Mouse (Mus musculus) CH12F3 (cell line): ENCODE measurements around the gene Timm29.
"Not testable (repeated sequence)": the region's sequence is repeated elsewhere in the genome, so short reads cannot be mapped to it uniquely, and the experiment has no call there.

ENCODE experiments used
- in situ Hi-C: fragments of 300-500 bp; cut with MboI; formaldehyde crosslinking; loops from 2 replicates; pipeline ENCODE4 v1.14.3; 2020; ENCODE audit warnings: low sequenced_read_pairs

Gene Timm29

DNA sequence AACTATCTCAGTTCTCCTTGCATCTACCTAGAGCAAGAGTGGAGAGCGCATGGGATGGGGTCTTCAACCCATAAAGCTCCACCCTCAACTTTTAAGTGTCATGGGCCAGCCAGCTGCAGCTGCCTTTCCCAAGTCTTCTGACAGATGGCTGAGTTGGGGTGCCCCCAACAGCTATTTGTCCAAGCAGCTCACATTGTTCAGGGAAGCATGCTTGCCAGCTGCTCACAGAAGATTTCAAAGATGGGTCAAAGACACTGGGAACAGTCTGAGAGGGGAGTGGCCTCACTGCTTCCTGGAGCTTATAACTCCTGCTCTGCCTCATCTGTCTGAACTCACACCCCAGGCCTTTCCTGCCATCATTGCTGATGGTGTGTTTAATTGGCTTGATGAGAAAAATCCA lies 16.2 kb upstream of the Timm29 start:
- in situ Hi-C loops = no loop called here

DNA sequence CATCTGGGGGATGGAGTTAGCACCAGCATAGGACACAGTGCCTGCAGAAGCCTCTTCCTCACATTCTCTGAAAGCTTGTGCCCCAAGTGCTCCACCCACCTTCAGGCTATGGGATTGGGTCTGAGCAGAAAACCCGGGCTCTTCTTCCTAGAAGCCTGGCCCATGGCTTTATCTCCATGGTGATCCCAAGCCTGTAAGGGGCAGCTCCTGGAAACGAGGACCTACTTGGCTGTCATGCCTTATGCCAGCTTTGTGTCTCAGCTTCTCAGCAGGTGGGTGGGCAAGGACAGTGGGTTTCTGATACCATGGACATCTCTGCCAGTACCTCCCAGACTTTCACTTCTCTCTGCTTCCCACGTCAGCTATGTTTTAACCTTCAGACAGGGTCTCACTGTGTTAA lies 14.3 kb upstream of the Timm29 start:
- in situ Hi-C loops = no loop called here

DNA sequence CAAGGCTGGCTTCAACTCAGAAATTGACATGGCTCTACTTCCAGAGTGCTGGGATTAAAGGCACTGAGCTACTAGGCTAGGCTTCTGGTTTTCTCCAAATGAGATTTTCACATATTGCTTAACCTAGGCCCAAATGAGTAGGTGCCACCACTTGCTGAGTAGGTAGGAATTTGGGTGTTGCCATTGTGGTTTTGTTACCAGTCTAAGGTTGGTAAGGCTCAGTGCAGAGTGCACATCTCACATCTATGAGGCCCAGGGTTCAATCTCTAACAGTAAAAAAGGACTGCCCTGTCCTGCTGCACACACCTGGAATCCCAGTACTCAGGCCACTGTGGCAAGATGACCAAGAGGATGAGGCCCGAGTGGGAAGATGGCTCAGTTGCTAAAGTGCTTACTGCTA lies 7.1 kb upstream of the Timm29 start:
- in situ Hi-C loops = no loop called here

DNA sequence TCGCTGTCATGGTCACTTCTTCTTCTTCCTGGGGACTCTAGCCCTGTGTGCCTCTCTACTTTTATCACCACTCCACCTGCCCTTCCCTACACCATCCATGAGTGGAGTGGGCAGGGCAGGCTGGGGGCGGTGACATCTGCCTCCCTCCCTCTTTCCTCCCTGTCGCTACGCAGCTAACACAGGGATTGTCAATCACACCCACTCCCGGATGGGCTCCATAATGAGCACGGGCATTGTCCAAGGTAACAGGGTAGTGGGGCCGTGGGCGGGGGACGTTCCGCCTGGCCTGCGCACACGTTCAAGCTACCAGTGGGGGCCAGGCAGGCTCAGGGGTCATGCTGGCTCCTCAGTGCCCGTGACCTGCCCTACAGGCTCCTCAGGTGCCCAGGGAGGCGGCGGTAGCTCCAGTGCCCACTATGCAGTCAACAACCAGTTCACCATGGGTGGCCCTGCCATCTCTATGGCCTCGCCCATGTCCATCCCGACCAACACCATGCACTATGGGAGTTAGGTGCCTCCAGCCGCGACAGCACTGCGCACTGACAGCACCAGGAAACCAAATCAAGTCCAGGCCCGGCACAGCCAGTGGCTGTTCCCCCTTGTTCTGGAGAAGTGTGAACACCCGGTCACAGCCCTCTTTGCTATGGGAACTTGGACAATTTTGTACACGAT lies 4.7 kb upstream of the Timm29 start:
- in situ Hi-C loops = no loop called here

DNA sequence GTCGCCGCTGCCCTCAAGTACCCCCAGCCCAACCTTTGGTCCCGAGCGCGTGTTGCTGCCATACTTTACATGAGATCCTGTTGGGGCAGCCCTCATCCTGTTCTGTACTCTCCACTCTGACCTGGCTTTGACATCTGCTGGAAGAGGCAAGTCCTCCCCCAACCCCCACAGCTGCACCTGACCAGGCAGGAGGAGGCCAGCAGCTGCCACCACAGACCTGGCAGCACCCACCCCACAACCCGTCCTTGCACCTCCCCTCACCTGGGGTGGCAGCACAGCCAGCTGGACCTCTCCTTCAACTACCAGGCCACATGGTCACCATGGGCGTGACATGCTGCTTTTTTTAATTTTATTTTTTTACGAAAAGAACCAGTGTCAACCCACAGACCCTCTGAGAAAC lies 4.2 kb upstream of the Timm29 start:
- in situ Hi-C loops = no loop called here

DNA sequence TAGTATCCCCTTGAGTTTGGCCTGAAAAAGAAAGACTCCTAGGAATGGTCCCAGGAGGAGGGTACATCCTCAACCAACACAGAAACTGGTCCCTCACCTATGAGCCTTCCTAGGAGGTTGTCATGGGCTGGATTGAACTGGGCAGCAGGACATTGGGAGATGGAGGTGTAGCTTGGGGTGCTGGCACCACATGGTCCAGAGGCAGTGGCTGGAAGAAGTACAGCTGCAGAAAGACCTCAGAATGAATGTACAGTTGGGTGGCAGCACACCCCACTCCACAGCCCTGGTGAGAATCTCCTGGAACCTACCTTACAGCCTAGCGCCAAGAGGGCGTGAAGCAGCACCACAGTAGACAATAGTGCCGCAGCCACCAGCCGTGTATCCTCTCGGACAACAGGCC lies 3.0 kb upstream of the Timm29 start:
- in situ Hi-C loops = no loop called here

DNA sequence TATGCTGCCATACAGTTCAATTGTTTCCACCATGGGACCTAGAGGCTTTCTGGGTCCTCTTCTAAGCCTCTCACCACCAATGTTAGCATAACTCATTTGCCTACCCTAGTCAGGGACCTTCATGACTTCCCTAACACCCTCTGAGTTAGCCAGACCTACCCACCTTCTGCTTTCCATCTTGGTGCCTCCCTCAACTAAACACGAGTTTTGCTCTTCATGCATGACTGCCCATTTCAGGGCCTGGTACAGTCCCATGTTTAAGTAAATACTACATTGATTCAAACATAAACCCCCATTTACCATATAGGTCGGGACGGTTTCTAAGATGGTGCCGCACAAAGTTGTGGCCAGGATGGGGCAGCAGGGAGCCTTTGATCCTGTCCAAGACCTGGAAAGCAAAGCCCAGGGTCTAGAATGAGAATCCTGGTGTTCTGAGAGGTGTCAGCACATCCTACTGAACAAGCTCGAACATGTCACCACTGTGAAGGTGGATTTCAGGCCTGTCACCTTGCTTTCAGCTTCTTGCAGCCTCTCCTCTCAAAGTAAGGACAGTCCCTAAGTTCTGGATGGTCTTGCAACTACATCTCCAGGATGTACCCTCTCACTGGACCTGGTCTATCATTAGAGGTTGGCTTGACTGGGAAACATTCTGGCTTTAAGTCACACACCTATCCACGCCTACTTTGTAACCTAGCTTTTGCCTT lies 1.2 kb upstream of the Timm29 start:
- in situ Hi-C loops = no loop called here

DNA sequence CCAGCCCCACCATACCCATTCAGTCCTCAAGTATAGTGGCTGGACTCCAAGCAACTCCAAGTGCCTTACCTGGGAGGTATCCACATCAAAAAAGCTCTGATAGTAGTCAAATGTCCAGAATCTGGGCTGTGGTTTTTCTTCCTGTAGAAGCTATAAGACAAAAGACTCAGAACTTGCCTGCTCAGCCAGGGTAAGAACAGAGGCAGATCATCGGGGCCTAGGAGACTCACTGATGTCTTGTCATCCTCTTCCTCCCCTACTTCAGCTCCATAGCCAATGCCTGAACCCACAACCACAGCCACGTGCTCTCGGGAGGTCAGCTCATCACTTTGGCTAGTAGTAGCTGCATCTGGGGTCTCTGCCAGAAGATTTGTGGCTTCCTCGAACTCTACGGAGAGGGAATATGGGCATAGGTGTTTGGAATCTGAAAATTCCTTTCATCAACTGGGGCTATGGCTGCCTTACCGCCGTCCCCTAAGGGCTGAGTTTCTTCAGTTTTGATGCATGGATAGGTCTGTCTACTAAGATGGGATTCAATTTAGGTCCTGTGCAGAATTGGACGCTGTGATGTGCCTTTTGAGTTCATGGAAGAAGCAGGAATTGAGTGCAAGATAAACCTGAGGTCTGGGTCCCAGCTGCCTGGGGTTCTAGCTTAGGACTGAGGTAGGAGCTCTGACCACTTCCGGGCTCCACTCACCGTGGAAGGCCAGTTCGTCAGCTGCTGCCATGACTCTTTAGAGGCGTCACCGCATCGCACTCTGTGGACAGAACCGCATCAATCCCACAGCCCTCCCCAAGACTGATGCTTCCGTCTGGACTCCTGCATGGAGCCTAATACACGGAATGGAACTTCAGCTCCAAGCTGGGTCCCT lies 455 bp upstream of the Timm29 start:
- in situ Hi-C loops = no loop called here

DNA sequence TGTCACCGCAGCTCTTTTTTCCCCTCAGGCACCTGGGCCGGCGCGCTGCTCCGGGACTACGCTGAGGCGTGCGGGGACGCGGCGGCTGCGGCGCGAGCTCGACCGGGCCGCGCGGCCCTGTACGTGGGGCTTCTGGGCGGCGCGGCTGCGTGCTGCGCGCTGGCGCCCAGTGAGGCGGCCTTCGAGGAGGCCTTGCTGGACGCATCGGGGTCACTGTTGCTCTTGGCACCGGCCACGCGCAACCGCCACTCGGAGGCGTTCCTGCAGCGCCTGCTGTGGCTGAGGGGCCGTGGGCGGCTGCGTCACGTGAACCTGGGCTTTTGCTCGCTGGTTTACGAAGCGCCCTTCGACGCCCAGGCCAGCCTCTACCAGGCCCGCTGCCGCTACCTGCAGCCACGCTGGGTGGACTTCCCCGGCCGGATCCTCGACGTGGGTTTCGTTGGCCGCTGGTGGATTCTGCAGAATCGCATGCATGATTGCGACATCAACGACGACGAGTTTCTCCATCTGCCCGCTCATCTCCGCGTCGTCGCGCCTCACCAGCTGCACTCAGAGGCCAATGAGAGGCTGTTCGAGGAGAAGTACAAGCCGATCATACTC lies 700 bp downstream of the Timm29 start:
- in situ Hi-C loops = no loop called here

DNA sequence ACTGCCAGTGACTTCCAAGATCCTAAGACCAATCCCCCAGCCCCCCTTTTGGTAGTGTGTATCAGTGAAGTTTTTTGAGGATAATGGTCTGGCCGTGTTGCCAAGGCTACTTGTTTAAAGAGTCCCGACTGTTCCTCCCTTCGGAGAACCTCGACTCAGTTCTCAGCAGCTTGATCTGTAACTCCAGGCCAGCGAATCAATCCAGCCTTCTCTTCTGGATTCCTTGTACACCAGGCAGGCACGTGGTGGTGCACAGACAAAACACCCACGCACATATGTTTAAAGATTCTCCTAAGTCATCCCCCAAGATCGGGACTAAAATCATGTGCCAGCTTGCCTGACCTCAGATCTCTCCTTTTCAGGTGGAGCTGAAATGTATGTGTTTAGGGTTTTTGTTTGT lies 1.8 kb downstream of the Timm29 start:
- in situ Hi-C loops = not testable (repeated sequence)

DNA sequence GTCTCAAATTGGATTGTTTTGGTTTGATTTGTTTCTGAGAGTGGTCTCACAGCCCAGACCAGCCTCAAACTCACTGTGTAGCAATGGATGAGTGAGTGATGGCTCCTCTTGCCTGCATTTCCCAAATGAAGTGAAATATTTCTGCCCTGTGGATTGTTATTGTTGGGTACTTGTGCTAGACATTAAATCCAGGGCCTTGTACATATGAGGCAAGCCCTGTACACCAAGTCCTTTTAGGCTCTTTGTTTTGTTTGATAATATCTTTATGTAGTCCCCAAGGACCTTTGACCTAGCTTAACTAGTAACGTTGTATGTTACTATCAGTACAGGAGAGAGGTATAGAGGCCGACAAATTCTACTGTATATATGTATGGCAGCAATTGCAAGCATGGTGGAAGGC lies 2.3 kb downstream of the Timm29 start:
- in situ Hi-C loops = no loop called here

DNA sequence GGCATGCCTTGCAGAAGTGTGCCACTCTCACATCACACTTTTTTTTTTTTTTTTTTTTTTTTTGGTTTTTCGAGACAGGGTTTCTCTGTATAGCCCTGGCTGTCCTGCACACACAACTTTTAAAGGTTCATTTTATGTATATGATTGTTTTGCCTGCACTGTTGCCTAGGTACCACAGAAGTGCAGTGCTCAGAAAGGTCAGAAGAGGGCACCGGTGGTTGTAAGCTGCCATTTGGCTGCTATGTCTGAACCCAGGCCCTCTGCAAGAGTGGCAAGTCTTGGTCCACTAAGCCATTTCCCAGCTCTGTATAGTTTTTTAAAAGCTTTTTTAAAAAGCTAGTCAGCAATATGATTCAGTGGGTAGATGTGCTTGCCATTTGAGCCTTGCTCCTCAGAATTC lies 5.7 kb downstream of the Timm29 start:
- in situ Hi-C loops = no loop called here

DNA sequence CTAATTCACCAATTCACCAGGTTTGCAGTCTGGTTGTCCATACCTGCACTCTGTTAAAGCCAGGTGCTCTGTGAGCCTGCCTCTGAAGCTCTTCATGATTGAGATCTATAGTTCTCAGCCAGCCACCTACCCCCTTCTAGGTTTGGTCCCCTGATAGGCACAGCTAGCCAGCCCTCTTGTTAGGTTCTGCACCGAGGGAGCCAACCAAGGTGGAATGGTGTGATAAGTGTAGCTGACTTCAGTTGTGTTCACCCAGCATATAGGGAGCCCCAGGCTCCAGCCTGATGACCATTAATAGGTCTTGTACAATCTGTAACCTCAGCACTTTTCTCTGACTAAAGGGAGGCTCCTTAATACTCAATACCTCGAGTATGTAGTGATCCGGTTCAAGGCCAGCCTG lies 7.7 kb downstream of the Timm29 start:
- in situ Hi-C loops = no loop called here

DNA sequence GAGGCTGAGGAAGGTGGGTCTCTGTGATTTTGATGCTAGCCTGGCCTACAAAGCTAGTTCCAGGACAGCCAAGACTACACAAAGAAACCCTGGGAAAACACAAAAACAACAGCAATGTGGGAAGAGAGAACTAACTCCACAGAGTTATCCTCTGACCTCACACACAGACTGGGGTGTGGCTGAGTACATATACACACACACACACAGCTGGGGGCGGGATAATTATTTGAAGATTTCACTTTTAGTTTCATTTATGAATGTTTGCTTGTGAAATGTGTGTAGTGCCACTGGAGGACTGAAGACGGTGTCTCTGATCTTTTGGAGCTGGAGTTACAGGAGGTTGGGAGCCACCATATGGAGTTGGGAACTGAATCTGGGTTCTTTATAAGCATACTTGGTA lies 8.6 kb downstream of the Timm29 start:
- in situ Hi-C loops = no loop called here

DNA sequence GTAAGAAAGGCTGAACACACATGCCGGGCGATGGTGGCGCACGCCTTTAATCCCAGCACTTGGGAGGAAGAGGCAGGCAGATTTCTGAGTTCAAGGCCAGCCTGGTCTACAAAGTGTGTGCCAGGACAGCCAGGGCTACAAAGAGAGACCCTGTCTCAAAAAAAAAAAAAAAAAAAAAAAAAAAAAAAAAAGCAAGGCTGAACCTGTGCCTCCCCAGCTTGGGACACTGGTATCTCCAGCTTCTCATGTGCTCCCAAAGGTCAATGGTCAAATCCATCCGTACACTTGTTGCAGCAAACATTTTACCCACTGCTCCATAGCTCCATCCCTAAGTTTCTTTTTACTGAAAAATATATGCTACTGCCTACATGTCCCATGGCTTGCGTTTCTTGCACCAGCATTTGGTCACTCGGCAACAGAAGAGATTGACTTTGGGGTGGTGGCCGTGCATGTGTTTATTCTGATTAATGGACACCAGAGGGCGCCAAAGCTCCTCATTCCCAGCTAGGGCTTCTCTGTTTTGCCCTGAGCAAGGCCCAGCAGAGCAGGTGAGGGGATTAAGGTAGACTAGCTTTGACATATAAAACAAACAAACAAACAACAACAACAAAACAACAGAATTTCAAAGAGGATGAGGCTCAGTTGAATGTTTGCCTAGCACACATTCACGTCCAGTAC lies 9.3 kb downstream of the Timm29 start:
- in situ Hi-C loops = no loop called here

DNA sequence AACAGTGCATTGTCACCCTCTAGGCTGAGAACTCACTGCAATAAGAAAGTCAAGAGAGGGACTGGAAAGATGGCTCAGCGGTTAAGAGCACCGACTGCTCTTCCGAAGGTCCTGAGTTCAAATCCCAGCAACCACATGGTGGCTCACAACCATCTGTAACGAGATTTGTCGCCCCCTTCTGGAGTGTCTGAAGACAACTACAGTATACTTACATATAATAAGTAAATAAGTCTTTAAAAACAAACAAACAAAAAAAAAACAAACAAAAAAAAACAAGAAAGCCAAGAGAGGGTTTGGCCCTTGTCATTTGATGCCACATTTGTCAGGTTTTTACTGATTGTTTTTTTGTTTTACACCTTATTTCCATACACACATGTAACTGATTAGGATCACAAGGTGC lies 11.6 kb downstream of the Timm29 start:
- in situ Hi-C loops = no loop called here

DNA sequence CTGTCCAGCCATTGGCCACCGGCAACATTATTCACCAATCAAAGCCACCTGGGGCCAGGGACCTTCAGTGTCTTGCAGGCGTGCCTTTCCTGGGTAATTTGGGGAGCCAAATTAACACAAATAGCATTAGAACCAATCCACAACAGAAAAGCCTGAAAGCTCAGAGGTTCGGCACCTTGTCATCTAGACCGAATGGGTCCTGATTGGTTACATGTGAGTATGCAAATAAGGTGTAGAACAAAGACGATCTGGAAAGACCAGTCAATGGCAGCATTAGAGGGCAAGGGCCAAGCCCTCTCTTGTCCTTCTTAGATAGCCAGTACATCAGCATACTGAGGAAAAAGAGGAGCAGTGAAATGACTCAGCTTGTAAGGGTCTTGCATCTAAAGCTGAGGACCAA lies 13.3 kb downstream of the Timm29 start:
- in situ Hi-C loops = no loop called here

DNA sequence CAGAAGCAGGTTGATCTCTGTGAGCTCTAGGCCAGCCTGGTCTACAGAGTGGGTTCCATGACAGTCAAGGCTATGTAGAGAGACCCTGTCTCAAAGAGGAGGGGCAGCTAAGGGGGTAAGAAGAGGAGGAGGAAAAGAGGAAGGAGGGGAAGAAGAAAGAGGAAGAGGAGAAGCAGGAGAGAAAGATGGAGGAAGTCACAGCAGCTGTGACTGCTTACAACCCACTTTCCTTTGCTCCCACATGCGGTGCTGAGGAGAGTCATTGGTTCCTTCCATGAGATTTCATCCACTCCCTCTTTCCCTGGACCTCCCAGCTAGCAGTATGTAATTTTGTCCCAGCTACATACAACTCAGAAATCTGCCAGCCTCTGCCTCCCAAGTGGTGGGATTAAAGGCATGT lies 14.1 kb downstream of the Timm29 start:
- in situ Hi-C loops = no loop called here

DNA sequence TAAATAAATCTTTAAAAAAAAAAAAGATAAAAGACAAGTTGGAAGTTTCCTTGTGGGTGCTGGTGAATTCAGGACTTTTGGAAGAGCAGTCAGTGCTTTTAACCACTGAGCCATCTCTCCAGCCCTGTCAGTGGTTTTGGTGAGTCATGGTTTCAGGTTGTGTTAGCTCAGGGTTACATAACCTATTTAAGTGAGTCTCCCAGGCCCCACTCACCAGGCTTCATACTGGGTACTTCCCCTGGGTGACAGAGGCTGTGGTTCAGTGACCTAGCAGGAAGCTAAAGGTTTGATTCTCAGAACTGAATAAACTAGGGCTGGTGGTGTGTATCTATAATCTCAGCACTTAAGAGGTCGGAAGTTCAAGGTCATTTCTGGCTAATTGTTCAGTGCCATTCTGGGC lies 17.3 kb downstream of the Timm29 start:
- in situ Hi-C loops = no loop called here

DNA sequence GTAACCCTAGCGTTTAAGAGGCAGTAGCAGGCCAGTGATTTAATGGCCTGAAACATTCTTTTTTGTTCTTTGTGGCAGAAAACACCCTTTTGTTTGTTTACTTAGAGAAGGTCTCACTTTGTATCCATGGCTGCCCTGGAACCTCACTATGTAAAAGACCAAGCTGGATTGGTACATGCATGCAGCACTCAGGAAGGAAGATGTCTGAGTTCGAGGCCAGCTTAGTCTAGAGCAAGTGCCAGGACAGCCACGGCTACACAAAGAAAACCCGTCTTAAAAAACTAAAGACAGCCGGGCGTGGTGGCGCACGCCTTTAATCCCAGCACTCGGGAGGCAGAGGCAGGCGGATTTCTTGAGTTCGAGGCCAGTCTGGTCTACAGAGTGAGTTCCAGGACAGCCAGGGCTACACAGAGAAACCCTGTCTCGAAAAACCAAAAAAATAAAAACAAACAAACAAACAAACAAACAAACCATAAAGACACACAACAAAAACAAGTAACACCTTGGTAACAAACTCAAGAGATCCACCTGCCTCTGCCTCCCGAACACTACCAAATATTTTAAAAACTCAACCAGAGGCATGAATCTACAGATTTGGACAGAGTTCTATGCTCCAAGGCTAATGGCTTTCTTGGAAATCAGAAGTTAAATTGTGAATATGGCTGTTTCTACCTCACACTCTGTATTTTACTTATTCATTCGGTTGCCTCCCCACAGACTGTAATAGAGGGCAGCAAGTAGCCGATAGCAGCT lies 22.5 kb downstream of the Timm29 start:
- in situ Hi-C loops = no loop called here
